Mouse (Mus musculus) ES-Bruce4 (cell line): ENCODE data around the gene Cep128. TPM values are rescaled to one million over a fixed set of nuclear protein-coding genes. Genes with fewer than 3 reads are reported as not detected.

Experiments used
- H3K27ac ChIP-seq: 2 replicates; pipeline ENCODE4 v1.5.1; 2012; ENCODE audit warnings: low read length, inconsistent platforms; ENCODE audit not compliant: insufficient read depth
- H3K27me3 ChIP-seq: 2 replicates; pipeline ENCODE4 v1.6.1; 2012; ENCODE audit warnings: mild to moderate bottlenecking, low read length, inconsistent platforms; ENCODE audit not compliant: control insufficient read depth, poor library complexity, insufficient read depth, severe bottlenecking
- H3K36me3 ChIP-seq: 2 replicates; pipeline ENCODE4 v1.6.1; 2012; ENCODE audit warnings: inconsistent platforms, mild to moderate bottlenecking, low read length, moderate library complexity; ENCODE audit not compliant: control insufficient read depth, poor library complexity, insufficient read depth, severe bottlenecking
- H3K4me1 ChIP-seq: one replicate; pipeline ENCODE4 v1.8.1; 2011; ENCODE audit warnings: low read length; ENCODE audit not compliant: control insufficient read depth, insufficient read depth
- H3K4me3 ChIP-seq: 2 replicates; pipeline ENCODE4 v1.5.1; 2011; ENCODE audit warnings: low read depth, mild to moderate bottlenecking, low read length
- H3K9ac ChIP-seq: 2 replicates; pipeline ENCODE4 v1.6.1; 2012; ENCODE audit warnings: low read depth, mild to moderate bottlenecking, inconsistent platforms; ENCODE audit not compliant: poor library complexity, severe bottlenecking
- H3K9me3 ChIP-seq: replicated peaks from 2 replicates; pipeline ENCODE4 v1.6.1; 2012; ENCODE audit warnings: mild to moderate bottlenecking, low read length, inconsistent platforms; ENCODE audit not compliant: control insufficient read depth, poor library complexity, insufficient read depth, severe bottlenecking
- CTCF ChIP-seq: IDR thresholded peaks from one replicate; pipeline ENCODE4 v1.8.1; 2011; ENCODE audit warnings: low read depth, low read length
- EP300 ChIP-seq: IDR thresholded peaks from 2 replicates; pipeline ENCODE4 v1.6.1; 2011; ENCODE audit warnings: low read depth, low read length; ENCODE audit not compliant: insufficient read depth
- POLR2A ChIP-seq: IDR thresholded peaks from one replicate; pipeline ENCODE4 v1.8.1; 2011; ENCODE audit warnings: low read length; ENCODE audit not compliant: insufficient read depth
- polyA plus RNA-seq: library from polyadenylated mRNA; stranded (reverse); fragments of >200 nt; gene quantifications from 2 replicates; pipeline ENCODE4 v1.2.4, GENCODE M21; 2011; ENCODE audit warnings: low read depth; ENCODE audit not compliant: missing spikeins, insufficient read depth, insufficient read length

Cep128 gene
- polyA plus RNA-seq, 1 experiment = 18.3 TPM

DNA sequence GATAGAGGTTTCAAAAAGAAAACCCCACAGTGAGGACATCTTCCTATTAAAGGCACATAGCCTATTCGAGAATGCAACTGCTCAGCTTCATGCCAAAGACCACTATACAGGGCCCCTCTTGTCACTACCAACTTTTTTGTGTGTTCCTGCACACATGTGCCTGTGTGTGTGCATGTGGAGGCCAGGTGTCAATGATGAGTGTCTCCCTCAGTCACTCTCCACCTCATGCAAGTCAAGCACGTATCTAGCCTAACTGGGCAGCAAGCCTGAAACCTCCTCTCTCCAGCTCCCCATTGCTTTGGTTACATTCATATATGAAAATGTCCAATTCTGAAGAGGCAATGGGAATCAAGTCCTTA is 317.1 kb downstream of the Cep128 start:
- H3K36me3 ChIP-seq = no peaks in the 10 kb centered on the region
- no peak overlapping the region for H3K9ac ChIP-seq
- H3K9me3 ChIP-seq = no peaks in the 10 kb centered on the region
- H3K27ac ChIP-seq = no peak overlapping the region
- H3K4me1 ChIP-seq = no peaks in the 10 kb centered on the region
- TF ChIP-seq POLR2A = no peak
- no peak for TF ChIP-seq EP300
- no peak for TF ChIP-seq CTCF
- no peak overlapping the region for H3K4me3 ChIP-seq
- no peaks in the 10 kb centered on the region for H3K27me3 ChIP-seq

DNA sequence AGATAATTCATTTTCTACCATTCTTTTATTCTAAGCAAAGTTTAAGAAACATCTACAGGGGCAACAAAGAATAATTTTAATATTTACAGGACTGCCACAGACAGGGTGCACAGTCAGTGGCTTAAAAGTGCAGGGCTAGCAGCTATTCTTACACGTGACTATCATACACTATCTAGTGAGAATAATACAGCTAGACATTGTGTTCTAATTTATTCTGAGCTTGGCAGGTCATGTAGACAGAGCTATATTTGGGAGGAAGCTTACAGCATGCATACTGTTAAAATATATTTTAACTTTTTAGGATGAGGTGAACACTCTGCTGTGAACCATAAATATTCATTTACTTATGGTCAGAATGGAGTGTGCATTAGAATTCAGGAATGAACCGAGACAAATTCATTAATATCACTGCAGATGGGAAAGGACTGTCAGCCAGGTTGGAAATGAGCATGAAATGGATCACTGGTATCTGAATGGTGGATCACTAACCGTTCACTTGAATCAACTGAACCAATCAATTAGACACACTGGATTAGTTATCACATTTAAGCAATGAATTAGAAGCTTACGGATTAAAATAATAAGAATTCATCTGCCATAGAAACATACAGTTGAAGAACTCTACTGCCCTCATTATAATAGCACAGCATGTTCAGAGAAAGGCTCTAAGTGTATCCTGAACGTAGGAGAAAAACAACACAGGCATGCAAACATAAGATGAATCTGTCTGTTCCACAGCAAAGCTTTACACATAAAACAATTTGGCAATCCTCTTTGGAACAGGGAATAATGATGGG is 317.7 kb downstream of the Cep128 start:
- Histone ChIP-seq H3K27ac (no peak overlapping the region), H3K9ac (no peak overlapping the region), H3K27me3 (no peaks in the 10 kb centered on the region), H3K4me1 (no peaks in the 10 kb centered on the region), H3K4me3 (no peak overlapping the region), H3K36me3 (no peaks in the 10 kb centered on the region), H3K9me3 (no peaks in the 10 kb centered on the region)
- TF ChIP-seq EP300 (no peak), CTCF (no peak), POLR2A (no peak)

DNA sequence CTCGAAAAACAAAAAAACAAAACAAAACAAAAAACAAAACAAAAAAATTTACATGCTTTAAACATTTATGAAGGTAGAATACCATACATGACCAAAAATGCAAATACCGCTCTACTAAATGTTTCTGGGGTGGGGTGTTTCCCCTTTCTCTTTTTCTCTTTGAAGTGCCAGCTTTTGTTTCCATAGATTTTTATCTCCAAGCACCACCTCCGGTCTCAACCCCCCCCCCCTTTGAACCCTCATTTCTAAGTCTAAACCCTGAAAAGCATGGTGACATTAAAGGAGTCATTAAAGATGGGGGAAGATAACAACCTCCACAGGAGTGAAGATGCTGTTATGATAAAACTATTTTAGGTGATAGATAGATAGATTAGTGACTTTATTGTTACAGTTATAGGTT is 318.8 kb downstream of the Cep128 start:
- Histone ChIP-seq H3K4me1 (no peaks in the 10 kb centered on the region), H3K27me3 (no peaks in the 10 kb centered on the region), H3K27ac (no peak overlapping the region), H3K36me3 (no peaks in the 10 kb centered on the region), H3K9me3 (no peaks in the 10 kb centered on the region), H3K4me3 (no peak overlapping the region), H3K9ac (no peak overlapping the region)
- no peak for TF ChIP-seq EP300
- no peak for TF ChIP-seq CTCF
- no peak for TF ChIP-seq POLR2A

DNA sequence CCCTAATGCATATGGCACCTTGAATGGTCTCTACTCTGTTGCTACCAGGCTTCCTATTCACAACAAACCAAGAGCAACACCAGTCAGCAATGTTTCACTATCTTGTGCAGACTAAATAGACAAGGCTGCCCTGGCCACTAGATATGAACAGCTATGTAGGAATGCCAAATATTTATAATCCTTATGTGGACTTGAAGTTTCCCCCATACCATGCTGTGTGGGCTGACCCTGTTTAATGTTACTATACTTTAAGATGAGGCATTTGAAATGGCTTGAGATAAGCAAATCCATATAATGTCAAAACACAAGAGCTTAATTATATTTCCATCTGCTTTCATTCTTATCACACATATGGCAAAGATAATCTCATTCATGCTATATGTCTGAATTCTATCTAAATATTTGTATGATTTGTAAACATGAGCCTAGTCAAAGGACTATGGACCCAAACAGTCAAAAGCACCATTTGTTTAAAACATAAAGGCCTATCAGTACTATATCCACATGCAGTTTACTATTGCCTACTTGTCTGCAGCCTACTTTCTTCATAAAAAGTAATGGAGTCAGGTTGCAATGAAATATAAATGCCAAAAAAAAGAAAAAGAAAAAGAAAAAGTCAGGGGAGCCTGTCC is 319.7 kb downstream of the Cep128 start:
- Histone ChIP-seq H3K27ac (no peak overlapping the region), H3K9me3 (no peaks in the 10 kb centered on the region), H3K9ac (no peak overlapping the region), H3K4me3 (no peak overlapping the region), H3K4me1 (no peaks in the 10 kb centered on the region), H3K36me3 (no peaks in the 10 kb centered on the region), H3K27me3 (no peaks in the 10 kb centered on the region)
- TF ChIP-seq CTCF (no peak), EP300 (no peak), POLR2A (no peak)

DNA sequence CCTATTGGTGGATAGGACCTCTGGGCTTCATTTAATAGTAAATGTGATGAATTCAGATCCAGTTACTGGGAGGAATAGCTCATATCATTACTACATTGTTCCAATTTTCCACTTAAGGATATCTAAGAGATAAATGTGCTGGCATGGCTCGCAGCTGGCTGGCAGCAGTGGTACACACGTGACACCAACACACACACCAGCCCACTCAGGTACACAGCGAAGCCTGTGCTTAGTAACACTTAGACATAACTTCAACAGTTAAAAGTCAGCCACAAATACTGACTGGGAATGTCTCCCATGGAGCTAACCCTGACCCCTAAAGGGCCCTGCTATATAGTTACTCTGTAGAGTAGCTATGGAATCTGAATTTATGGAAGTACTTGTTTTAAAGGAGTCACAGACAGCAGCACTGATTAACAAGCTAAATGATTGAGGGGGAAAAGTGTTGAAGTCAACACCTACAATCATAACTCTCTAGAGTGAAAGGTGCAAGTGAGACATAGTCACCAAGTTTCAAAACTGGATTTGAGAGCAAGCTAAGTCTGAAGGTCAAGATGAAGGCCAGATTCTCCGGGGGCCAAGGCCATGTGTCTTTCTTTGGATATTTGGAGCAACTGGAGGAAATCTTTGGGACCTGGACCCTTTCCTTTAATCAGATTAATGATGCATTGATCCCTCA is 320.7 kb downstream of the Cep128 start:
- Histone ChIP-seq H3K36me3 (no peaks in the 10 kb centered on the region), H3K4me1 (no peaks in the 10 kb centered on the region), H3K9ac (no peak overlapping the region), H3K4me3 (no peak overlapping the region), H3K27me3 (no peaks in the 10 kb centered on the region), H3K9me3 (no peaks in the 10 kb centered on the region), H3K27ac (no peak overlapping the region)
- TF ChIP-seq CTCF (no peak), POLR2A (no peak), EP300 (no peak)

DNA sequence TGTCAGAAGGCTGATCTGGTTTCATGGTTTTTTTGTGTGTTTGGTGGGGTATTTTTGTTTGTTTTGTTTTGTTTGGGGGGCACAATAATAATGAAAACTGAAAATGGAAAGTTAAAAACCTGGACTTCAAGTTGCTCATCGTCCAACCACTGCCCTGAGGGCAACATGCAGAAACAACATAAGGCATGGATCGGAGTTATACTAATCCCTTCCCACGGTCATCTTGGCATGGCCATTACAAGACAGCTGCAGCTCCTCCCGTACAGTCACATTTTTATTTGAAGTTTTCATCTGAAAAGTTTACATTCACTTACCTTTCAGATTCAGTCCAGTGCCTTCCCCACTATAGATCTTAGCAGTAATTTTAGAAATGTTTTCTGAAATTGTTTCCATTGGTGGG is 321.5 kb downstream of the Cep128 start:
- Histone ChIP-seq H3K4me3 (no peak overlapping the region), H3K27ac (no peak overlapping the region), H3K36me3 (no peaks in the 10 kb centered on the region), H3K27me3 (no peaks in the 10 kb centered on the region), H3K4me1 (no peaks in the 10 kb centered on the region), H3K9ac (no peak overlapping the region), H3K9me3 (no peaks in the 10 kb centered on the region)
- TF ChIP-seq EP300 (no peak), CTCF (no peak), POLR2A (no peak)
